Mouse (Mus musculus) lung, adult 2 months (tissue): ENCODE measurements around the gene Peli3.

Experiments
- CTCF ChIP-seq: fragments of 200-500 bp; IDR thresholded peaks from 2 replicates; pipeline ENCODE4 v1.5.1; 2011; ENCODE audit warnings: mild to moderate bottlenecking, low read length, control low read depth; ENCODE audit not compliant: insufficient read depth
- POLR2A ChIP-seq: fragments of 200-500 bp; IDR thresholded peaks from 2 replicates; pipeline ENCODE4 v1.6.1; 2011; ENCODE audit warnings: low read depth, mild to moderate bottlenecking, control low read depth, low read length, borderline replicate concordance; ENCODE audit errors: extremely low read depth

- TF ChIP-seq POLR2A (peak; percentile 33; the same call in 1 of the 2 replicates), CTCF (no peak)
Measured at GRCm38 (mm10) chr19:4905979-4906794, 36.7 kb downstream of the Peli3 start, which contains the start of gene Bbs1.
